16 mouse cellular contexts compared by ENCODE assay signal in genomic region chr14:122675661-122676060, GRCm38 (mm10).
"Had no signal": no experiment of that assay in that cellular context is flagged by ENCODE, and none has a peak within 500 bp of the region (broad histone marks: within the 10 kb centered on the region; RNA-seq: fewer than 3 reads in every experiment).

No protein-coding gene starts in this region.

- H3K36me3 ChIP-seq: neural tube, embryonic 13.5 days; neural tube, embryonic 15.5 days; stomach, embryonic 15.5 days had no signal

- H3K4me2 ChIP-seq: neural tube, embryonic 13.5 days; neural tube, embryonic 15.5 days; stomach, embryonic 15.5 days had no signal

- H3K27ac ChIP-seq: neural tube, embryonic 13.5 days; neural tube, embryonic 15.5 days; stomach, embryonic 15.5 days; stomach, postnatal 0 days had no signal

- DNase-seq: retina, postnatal 1 day; right cerebral cortex, adult 18-20 months; right cerebral cortex, postnatal 14 days; right cerebral cortex, postnatal 25 days; right cerebral cortex, postnatal 4 days; spleen, adult 18-20 months; thymus, adult 18-20 months; thymus, adult 2 months; thymus, postnatal 14 days; thymus, postnatal 25 days; thymus, postnatal 36 days; thymus, postnatal 4 days had no signal

- H3K4me3 ChIP-seq: neural tube, embryonic 13.5 days; neural tube, embryonic 15.5 days; stomach, embryonic 15.5 days had no signal

- H3K27me3 ChIP-seq: neural tube, embryonic 13.5 days; neural tube, embryonic 15.5 days; stomach, embryonic 15.5 days had no signal

- H3K4me1 ChIP-seq: neural tube, embryonic 13.5 days; neural tube, embryonic 15.5 days; stomach, embryonic 15.5 days had no signal

- H3K9ac ChIP-seq: neural tube, embryonic 13.5 days; neural tube, embryonic 15.5 days; stomach, embryonic 15.5 days had no signal

- H3K9me3 ChIP-seq: neural tube, embryonic 13.5 days; neural tube, embryonic 15.5 days; stomach, embryonic 15.5 days had no signal
